Mouse (Mus musculus) neural tube, embryonic 15.5 days (tissue): ENCODE data around the gene Trpv1. TPM values are rescaled to one million over a fixed set of nuclear protein-coding genes. Genes with fewer than 3 reads are reported as not detected.

Experiments
- ATAC-seq: fragments of 200-750 bp; cut with Nextera tagmentation; 2 replicates; pipeline ENCODE4 v1.8.0; 2017; ENCODE audit warnings: mild to moderate bottlenecking, moderate TSS enrichment, moderate library complexity; ENCODE audit not compliant: low FRiP score
- H3K27ac ChIP-seq: fragments of 300-500 bp; sonication (generic); replicated peaks from 2 replicates; pipeline ENCODE4 v1.5.1; 2015; ENCODE audit warnings: mild to moderate bottlenecking, inconsistent platforms
- H3K27me3 ChIP-seq: fragments of 300-500 bp; sonication (generic); replicated peaks from 2 replicates; pipeline ENCODE4 v1.6.1; 2015; ENCODE audit warnings: inconsistent platforms
- H3K36me3 ChIP-seq: fragments of 300-500 bp; sonication (generic); 2 replicates; pipeline ENCODE4 v1.6.1; 2015; ENCODE audit warnings: inconsistent platforms
- H3K4me1 ChIP-seq: fragments of 300-500 bp; sonication (generic); 2 replicates; pipeline ENCODE4 v1.6.1; 2015; ENCODE audit warnings: inconsistent platforms
- H3K4me2 ChIP-seq: fragments of 300-500 bp; sonication (generic); 2 replicates; pipeline ENCODE4 v1.6.1; 2015; ENCODE audit warnings: inconsistent platforms, mild to moderate bottlenecking, moderate library complexity
- H3K4me3 ChIP-seq: fragments of 300-500 bp; sonication (generic); replicated peaks from 2 replicates; pipeline ENCODE4 v1.5.1; 2015; ENCODE audit warnings: mild to moderate bottlenecking, inconsistent platforms
- H3K9ac ChIP-seq: fragments of 300-500 bp; sonication (generic); replicated peaks from 2 replicates; pipeline ENCODE4 v1.6.1; 2015; ENCODE audit warnings: mild to moderate bottlenecking, inconsistent platforms
- H3K9me3 ChIP-seq: fragments of 300-500 bp; sonication (generic); replicated peaks from 2 replicates; pipeline ENCODE4 v1.6.1; 2016; ENCODE audit warnings: inconsistent platforms
- WGBS: fragments of 180-500 bp; shearing (Covaris S2); methylation state at CpG from one replicate; pipeline ENCODE4 v1.1.7; 2015; ENCODE audit warnings: mixed read lengths; 5-methylcytosine and 5-hydroxymethylcytosine counted together
- polyA plus RNA-seq: library from polyadenylated mRNA; unstranded; fragments of >200 nt; fragmentation: Nextera tagmentation; extraction: Ambion mirVana; gene quantifications from 2 replicates; pipeline ENCODE4 v1.2.1, GENCODE M21; 2015

Trpv1 gene
- polyA plus RNA-seq, 1 experiment from 2014 or later = 2.0 TPM

DNA sequence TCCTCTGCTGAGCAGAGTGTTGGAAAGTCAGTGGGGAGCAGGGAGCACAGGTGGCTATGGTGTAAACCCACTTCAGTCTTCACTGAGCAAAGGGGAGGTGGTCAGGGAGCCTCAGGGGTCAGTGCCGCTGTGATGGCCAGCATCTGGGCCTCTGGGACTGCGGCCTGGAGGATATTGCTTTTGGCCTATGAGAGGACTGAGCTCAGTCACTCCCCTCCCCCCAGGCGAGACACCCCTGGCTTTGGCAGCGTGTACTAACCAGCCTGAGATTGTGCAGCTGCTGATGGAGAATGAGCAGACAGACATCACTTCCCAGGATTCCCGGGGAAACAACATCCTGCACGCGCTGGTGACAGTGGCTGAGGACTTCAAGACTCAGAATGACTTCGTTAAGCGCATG is 49.3 kb downstream of the Trpv1 start:
- no peak for ATAC-seq
- no peaks in the 10 kb centered on the region for H3K36me3 ChIP-seq
- no peak overlapping the region for H3K4me2 ChIP-seq
- WGBS = 83% methylated on average over 9 of the region's 9 CpGs
- no peaks in the 10 kb centered on the region for H3K9me3 ChIP-seq
- H3K4me3 ChIP-seq = no peak overlapping the region
- no peak overlapping the region for H3K9ac ChIP-seq
- H3K4me1 ChIP-seq = peaks cover 12% of the 10 kb centered on the region
- no peaks in the 10 kb centered on the region for H3K27me3 ChIP-seq
- H3K27ac ChIP-seq = no peak overlapping the region

DNA sequence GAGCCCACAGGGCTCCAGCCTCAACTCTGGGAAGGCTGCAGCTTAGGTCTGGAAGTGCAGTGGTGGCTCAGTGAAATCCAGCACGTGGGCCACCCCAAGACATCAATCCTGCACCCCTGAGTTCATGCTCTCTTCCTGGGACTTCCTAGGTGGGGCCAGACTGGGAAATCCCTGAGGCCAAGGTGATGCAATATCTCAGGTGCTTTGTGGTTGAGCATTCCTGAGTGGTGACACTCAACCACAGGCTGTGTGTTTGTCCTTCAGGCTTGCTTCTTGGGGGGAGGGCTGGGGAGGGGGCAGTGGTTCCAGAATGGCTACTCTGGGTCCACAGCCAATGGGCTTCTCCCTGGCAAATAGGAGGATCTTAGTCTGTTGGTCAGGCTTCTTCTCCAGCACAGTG is 49.8 kb downstream of the Trpv1 start:
- WGBS = 70% methylated on average over 1 of the region's 1 CpGs
- no peak overlapping the region for H3K4me3 ChIP-seq
- no peak overlapping the region for H3K9ac ChIP-seq
- H3K27ac ChIP-seq = no peak overlapping the region
- no peaks in the 10 kb centered on the region for H3K9me3 ChIP-seq
- no peaks in the 10 kb centered on the region for H3K36me3 ChIP-seq
- peaks cover 12% of the 10 kb centered on the region for H3K4me1 ChIP-seq
- no peak overlapping the region for H3K4me2 ChIP-seq
- H3K27me3 ChIP-seq = no peaks in the 10 kb centered on the region
- ATAC-seq = no peak

DNA sequence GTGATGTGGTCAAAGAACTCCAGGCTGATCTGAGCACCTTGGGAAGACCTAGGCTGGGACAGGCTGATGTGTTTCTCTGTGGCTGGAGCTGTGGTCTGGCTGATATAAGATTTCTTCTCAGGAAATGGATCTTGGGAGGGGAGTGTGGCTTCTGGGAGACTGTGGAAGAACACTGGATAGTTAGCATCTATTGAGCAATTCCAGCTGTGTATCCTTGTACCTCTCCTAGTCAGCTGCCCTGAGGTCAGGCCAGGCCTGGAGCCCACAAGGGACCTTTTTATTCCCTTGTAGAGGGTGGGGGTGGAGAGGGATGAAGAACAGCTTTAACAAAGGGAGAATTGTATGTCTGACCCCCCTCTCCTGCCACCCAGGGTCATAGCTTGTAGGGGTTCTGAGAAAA is 50.3 kb downstream of the Trpv1 start:
- Histone ChIP-seq H3K9me3 (no peaks in the 10 kb centered on the region), H3K4me2 (no peak overlapping the region), H3K36me3 (no peaks in the 10 kb centered on the region), H3K4me1 (peaks cover 12% of the 10 kb centered on the region), H3K27ac (no peak overlapping the region), H3K27me3 (no peaks in the 10 kb centered on the region), H3K9ac (no peak overlapping the region), H3K4me3 (no peak overlapping the region)
- no peak for ATAC-seq

DNA sequence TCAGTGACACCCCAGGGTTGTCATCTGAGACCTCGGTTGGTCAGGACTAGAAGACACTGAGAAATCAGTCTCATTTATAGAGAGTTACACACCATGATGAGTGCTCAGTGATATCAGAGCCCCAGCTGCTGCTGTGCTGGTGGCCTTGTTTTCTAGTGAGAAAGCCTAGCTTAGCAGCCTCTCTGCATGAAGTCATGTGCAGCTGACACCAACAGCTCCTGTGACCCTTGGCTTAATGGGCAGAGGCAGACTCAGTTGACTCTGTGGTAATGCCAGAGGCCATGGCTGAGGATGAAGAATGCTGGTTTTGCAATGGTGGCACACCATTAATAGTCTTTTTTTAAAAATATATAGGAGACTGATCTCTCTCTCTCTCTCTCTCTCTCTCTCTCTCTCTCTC is 55.5 kb downstream of the Trpv1 start:
- H3K9ac ChIP-seq = no peak overlapping the region
- WGBS = 70% methylated on average over 1 of the region's 1 CpGs
- no peak overlapping the region for H3K4me2 ChIP-seq
- no peak for ATAC-seq
- no peaks in the 10 kb centered on the region for H3K9me3 ChIP-seq
- H3K27me3 ChIP-seq = no peaks in the 10 kb centered on the region
- H3K4me3 ChIP-seq = no peak overlapping the region
- H3K27ac ChIP-seq = no peak overlapping the region
- H3K36me3 ChIP-seq = no peaks in the 10 kb centered on the region
- H3K4me1 ChIP-seq = no peaks in the 10 kb centered on the region

DNA sequence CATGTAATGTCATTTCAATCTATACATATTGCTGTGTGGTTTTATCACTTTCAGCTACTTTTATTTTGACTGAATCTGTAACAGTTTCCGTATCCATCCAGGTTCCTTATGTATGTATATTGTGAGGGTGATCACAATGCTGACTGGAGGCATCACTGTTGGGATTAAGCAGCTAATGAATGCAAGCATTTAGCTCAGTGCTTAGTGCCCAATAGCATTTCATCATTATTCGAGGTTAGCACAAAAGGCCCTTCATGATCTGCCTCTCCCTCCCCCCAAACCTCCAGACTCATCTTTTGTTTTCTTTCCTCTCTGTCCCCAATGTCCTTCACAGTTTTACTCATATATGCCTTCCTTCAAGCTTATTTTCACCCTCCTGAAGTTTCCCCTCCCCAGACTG is 69.0 kb downstream of the Trpv1 start:
- Histone ChIP-seq H3K9me3 (no peaks in the 10 kb centered on the region), H3K4me1 (no peaks in the 10 kb centered on the region), H3K27ac (no peak overlapping the region), H3K9ac (no peak overlapping the region), H3K4me2 (no peak overlapping the region), H3K36me3 (no peaks in the 10 kb centered on the region), H3K4me3 (no peak overlapping the region), H3K27me3 (no peaks in the 10 kb centered on the region)
- no peak for ATAC-seq
- 47% methylated on average over 2 of the region's 2 CpGs for WGBS

Other genes starting within 250 kb of the Trpv1 start
- 0.47 and 3.3 TPM in 2 replicates for gene P2rx1, start 235.2 kb upstream of the Trpv1 start, polyA plus RNA-seq
- gene Camkk1, start 215.3 kb upstream of the Trpv1 start, polyA plus RNA-seq = 30.9 and 34.7 TPM in 2 replicates
- gene Ncbp3, start 186.5 kb upstream of the Trpv1 start, polyA plus RNA-seq = 9.1 and 10.1 TPM in 2 replicates
- 0.19 and 2.7 TPM in 2 replicates for gene Itgae, start 143.7 kb upstream of the Trpv1 start, polyA plus RNA-seq
- gene Haspin, start 96.0 kb upstream of the Trpv1 start, polyA plus RNA-seq = 2.4 and 5.7 TPM in 2 replicates
- gene P2rx5, start 73.9 kb upstream of the Trpv1 start, polyA plus RNA-seq = 0.72 and 0.84 TPM in 2 replicates
- 136 and 148 TPM in 2 replicates for gene Emc6, start 57.3 kb upstream of the Trpv1 start, polyA plus RNA-seq
- gene Tax1bp3, start 57.2 kb upstream of the Trpv1 start, polyA plus RNA-seq = 118 and 133 TPM in 2 replicates
- gene Ctns, start 35.2 kb upstream of the Trpv1 start, polyA plus RNA-seq = 17.0 and 17.7 TPM in 2 replicates
- 3.0 and 3.4 TPM in 2 replicates for gene Shpk, start 34.8 kb upstream of the Trpv1 start, polyA plus RNA-seq
- 0.20 and 0.29 TPM in 2 replicates for gene Trpv3, start 33.1 kb downstream of the Trpv1 start, polyA plus RNA-seq
- 3.4 and 4.0 TPM in 2 replicates for gene Aspa, start 95.3 kb downstream of the Trpv1 start, polyA plus RNA-seq
- gene Gm49340, start 95.4 kb downstream of the Trpv1 start, polyA plus RNA-seq = not detected in 2 replicates
- 0.12 and 0.19 TPM in 2 replicates for gene Spata22, start 95.4 kb downstream of the Trpv1 start, polyA plus RNA-seq
- not detected in 2 replicates for gene Olfr20, start 116.5 kb downstream of the Trpv1 start, polyA plus RNA-seq
- gene Olfr376, start 137.0 kb downstream of the Trpv1 start, polyA plus RNA-seq = not detected in 2 replicates
- not detected in 2 replicates for gene Olfr1, start 165.3 kb downstream of the Trpv1 start, polyA plus RNA-seq
- not detected in 2 replicates for gene Olfr378, start 194.2 kb downstream of the Trpv1 start, polyA plus RNA-seq
- not detected in 2 replicates for gene Olfr380, start 223.2 kb downstream of the Trpv1 start, polyA plus RNA-seq